Mouse (Mus musculus): Measurements from ENCODE around the gene Ndufv1. TPM values are rescaled to one million over a fixed set of nuclear protein-coding genes. Genes with fewer than 3 reads are reported as not detected.

Gene Ndufv1
- polyA plus RNA-seq, 1 experiment from 2014 or later, result 220 TPM

- Histone ChIP-seq H3K27ac (no peak overlapping the region), H3K4me2 (no peak overlapping the region), H3K4me1 (replicated peaks) (peaks cover 16% of the 10 kb centered on the region), H3K9me3 (no peaks in the 10 kb centered on the region), H3K4me3 (no peak overlapping the region), H3K36me3 (no peaks in the 10 kb centered on the region), H3K27me3 (no peaks in the 10 kb centered on the region; the same call in 1 of the 2 replicates), H3K9ac (no peak overlapping the region)
- 84% methylated on average over 8 of the region's 8 CpGs for WGBS
- no peak for ATAC-seq (ENCODE audit: low FRiP score)
Measured at GRCm38 (mm10) chr19:3996747-3997146, 15.9 kb downstream of the Ndufv1 start.

- no peak overlapping the region for H3K4me2 ChIP-seq
- ATAC-seq (ENCODE audit: low FRiP score), result no peak
- H3K27ac ChIP-seq, result no peak overlapping the region
- peaks cover 10% of the 10 kb centered on the region for H3K4me1 ChIP-seq (replicated peaks)
- no peak overlapping the region for H3K9ac ChIP-seq
- no peaks in the 10 kb centered on the region for H3K36me3 ChIP-seq
- no peaks in the 10 kb centered on the region for H3K9me3 ChIP-seq
- H3K27me3 ChIP-seq, result no peaks in the 10 kb centered on the region; the same call in 1 of the 2 replicates
- WGBS, result 79% methylated on average over 7 of the region's 7 CpGs
- no peak overlapping the region for H3K4me3 ChIP-seq
Measured at GRCm38 (mm10) chr19:3996106-3996505, 16.5 kb downstream of the Ndufv1 start.

- no peak for ATAC-seq (ENCODE audit: low FRiP score)
- H3K27me3 ChIP-seq, result no peaks in the 10 kb centered on the region; the same call in 1 of the 2 replicates
- peaks cover 12% of the 10 kb centered on the region for H3K4me1 ChIP-seq (replicated peaks)
- H3K4me3 ChIP-seq, result no peak overlapping the region
- no peak overlapping the region for H3K27ac ChIP-seq
- no peaks in the 10 kb centered on the region for H3K9me3 ChIP-seq
- no peaks in the 10 kb centered on the region for H3K36me3 ChIP-seq
- H3K9ac ChIP-seq, result no peak overlapping the region
- WGBS, result 88% methylated on average over 3 of the region's 3 CpGs
- H3K4me2 ChIP-seq, result no peak overlapping the region
Measured at GRCm38 (mm10) chr19:3995505-3995904, 17.1 kb downstream of the Ndufv1 start.

- Histone ChIP-seq H3K4me2 (no peak overlapping the region), H3K9ac (no peak overlapping the region), H3K4me1 (replicated peaks) (peaks cover 12% of the 10 kb centered on the region), H3K27ac (no peak overlapping the region), H3K4me3 (no peak overlapping the region), H3K27me3 (no peaks in the 10 kb centered on the region; the same call in 1 of the 2 replicates), H3K9me3 (no peaks in the 10 kb centered on the region), H3K36me3 (no peaks in the 10 kb centered on the region)
- 72% methylated on average over 6 of the region's 6 CpGs for WGBS
- ATAC-seq (ENCODE audit: low FRiP score), result no peak
Measured at GRCm38 (mm10) chr19:3994932-3995331, 17.7 kb downstream of the Ndufv1 start.

- WGBS, result 58% methylated on average over 5 of the region's 5 CpGs
- no peaks in the 10 kb centered on the region; the same call in 1 of the 2 replicates for H3K9me3 ChIP-seq
- no peak within 1 kb of the TSS for H3K9ac ChIP-seq
- peaks cover 6% of the 10 kb centered on the region; the same call in 1 of the 2 replicates for H3K4me1 ChIP-seq (replicated peaks)
- H3K27ac ChIP-seq, result no peak within 1 kb of the TSS
- H3K36me3 ChIP-seq, result no peaks in the 10 kb centered on the region
- no peak within 1 kb of the TSS for H3K4me3 ChIP-seq
- H3K27me3 ChIP-seq, result no peaks in the 10 kb centered on the region
- H3K4me2 ChIP-seq, result no peak within 1 kb of the TSS
- ATAC-seq (ENCODE audit: low FRiP score), result no peak
Measured at GRCm38 (mm10) chr19:3992416-3992815, 20.2 kb downstream of the Ndufv1 start, which contains the start of gene Tbx10. Tbx10 (plus strand) TSS chr19:3992752.

GRCm38 (mm10) chr19:3991966-3992365, 20.6 kb downstream of the Ndufv1 start:
- Histone ChIP-seq H3K27ac (no peak overlapping the region), H3K27me3 (no peaks in the 10 kb centered on the region)
- no peak for ATAC-seq (ENCODE audit: low FRiP score)

GRCm38 (mm10) chr19:3991562-3991961, 21.0 kb downstream of the Ndufv1 start:
- peaks cover 6% of the 10 kb centered on the region for H3K4me1 ChIP-seq (replicated peaks)
- no peak overlapping the region for H3K9ac ChIP-seq
- WGBS, result 91% methylated on average over 3 of the region's 3 CpGs
- H3K4me2 ChIP-seq, result no peak overlapping the region
- H3K27me3 ChIP-seq, result no peaks in the 10 kb centered on the region
- H3K4me3 ChIP-seq, result no peak overlapping the region
- no peaks in the 10 kb centered on the region for H3K36me3 ChIP-seq
- ATAC-seq (ENCODE audit: low FRiP score), result no peak
- no peaks in the 10 kb centered on the region; the same call in 1 of the 2 replicates for H3K9me3 ChIP-seq
- no peak overlapping the region for H3K27ac ChIP-seq

More at GRCm38 (mm10) chr19:3991966-3992365, 20.6 kb downstream of the Ndufv1 start:
- 89% methylated on average over 3 of the region's 3 CpGs for WGBS
- Histone ChIP-seq H3K4me3 (no peak overlapping the region), H3K4me1 (replicated peaks) (peaks cover 6% of the 10 kb centered on the region; the same call in 1 of the 2 replicates), H3K9me3 (no peaks in the 10 kb centered on the region; the same call in 1 of the 2 replicates), H3K9ac (no peak overlapping the region), H3K36me3 (no peaks in the 10 kb centered on the region), H3K4me2 (no peak overlapping the region)

- Histone ChIP-seq H3K4me2 (no peak overlapping the region), H3K9ac (peak overlapping the region; percentile 43), H3K4me3 (no peak overlapping the region), H3K27me3 (no peaks in the 10 kb centered on the region), H3K9me3 (no peaks in the 10 kb centered on the region; the same call in 1 of the 2 replicates), H3K4me1 (replicated peaks) (peaks cover 13% of the 10 kb centered on the region), H3K36me3 (no peaks in the 10 kb centered on the region), H3K27ac (no peak overlapping the region)
- ATAC-seq (ENCODE audit: low FRiP score), result no peak
- WGBS, result 42% methylated on average over 6 of the region's 6 CpGs
Measured at GRCm38 (mm10) chr19:3990804-3991203, 21.8 kb downstream of the Ndufv1 start.

GRCm38 (mm10) chr19:3988750-3989149, 23.9 kb downstream of the Ndufv1 start:
- H3K27ac ChIP-seq, result no peak overlapping the region
- H3K36me3 ChIP-seq, result no peaks in the 10 kb centered on the region
- peaks cover 26% of the 10 kb centered on the region for H3K4me1 ChIP-seq (replicated peaks)
- H3K4me3 ChIP-seq, result no peak overlapping the region
- H3K4me2 ChIP-seq, result no peak overlapping the region
- no peak for ATAC-seq (ENCODE audit: low FRiP score)
- 83% methylated on average over 4 of the region's 4 CpGs for WGBS
- H3K27me3 ChIP-seq, result no peaks in the 10 kb centered on the region
- H3K9me3 ChIP-seq, result no peaks in the 10 kb centered on the region; the same call in 1 of the 2 replicates
- H3K9ac ChIP-seq, result no peak overlapping the region

GRCm38 (mm10) chr19:3988066-3988465, 24.5 kb downstream of the Ndufv1 start:
- ATAC-seq (ENCODE audit: low FRiP score), result no peak

GRCm38 (mm10) chr19:3986334-3986733, 26.3 kb downstream of the Ndufv1 start, which contains the start of gene Acy3:
Acy3 (plus strand) TSS chr19:3986570.
- Histone ChIP-seq H3K9me3 (no peaks in the 10 kb centered on the region; the same call in 1 of the 2 replicates), H3K4me1 (replicated peaks) (peaks cover 33% of the 10 kb centered on the region), H3K4me2 (no peak within 1 kb of the TSS), H3K4me3 (no peak within 1 kb of the TSS), H3K27me3 (no peaks in the 10 kb centered on the region), H3K36me3 (no peaks in the 10 kb centered on the region), H3K9ac (no peak within 1 kb of the TSS), H3K27ac (no peak within 1 kb of the TSS)
- WGBS, result 19% methylated on average over 8 of the region's 8 CpGs
- no peak for ATAC-seq (ENCODE audit: low FRiP score)

More at GRCm38 (mm10) chr19:3988066-3988465, 24.5 kb downstream of the Ndufv1 start:
- Histone ChIP-seq H3K4me1 (replicated peaks) (peaks cover 33% of the 10 kb centered on the region), H3K4me3 (no peak overlapping the region), H3K9ac (no peak overlapping the region), H3K27me3 (no peaks in the 10 kb centered on the region), H3K27ac (no peak overlapping the region), H3K4me2 (no peak overlapping the region), H3K9me3 (no peaks in the 10 kb centered on the region; the same call in 1 of the 2 replicates), H3K36me3 (no peaks in the 10 kb centered on the region)
- 93% methylated on average over 13 of the region's 14 CpGs for WGBS

GRCm38 (mm10) chr19:3985261-3985681, 27.3 kb downstream of the Ndufv1 start:
- H3K27ac ChIP-seq, result no peak overlapping the region
- H3K4me2 ChIP-seq, result no peak overlapping the region
- whole genome bisulfite sequencing, result 14% methylated on average over 8 of the region's 8 CpGs
- no peaks in the 10 kb centered on the region; the same call in 1 of the 2 replicates for H3K9me3 ChIP-seq
- H3K4me3 ChIP-seq, result no peak overlapping the region
- H3K4me1 ChIP-seq (replicated peaks), result peaks cover 27% of the 10 kb centered on the region
- no peaks in the 10 kb centered on the region for H3K27me3 ChIP-seq
- no peaks in the 10 kb centered on the region for H3K36me3 ChIP-seq
- no peak for ATAC-seq (ENCODE audit: low FRiP score)
- H3K9ac ChIP-seq, result no peak overlapping the region

All from hindbrain, embryonic 13.5 days (tissue).